Mouse (Mus musculus): Measurements from ENCODE around the gene Gm3336. TPM values are rescaled to one million over a fixed set of nuclear protein-coding genes. Genes with fewer than 3 reads are reported as not detected.

Gene Gm3336
- polyA plus RNA-seq, 1 experiment from 2014 or later = 2.8 TPM

GRCm38 (mm10) chr8:70703287-70703686 is 15.1 kb upstream of the Gm3336 start, which contains the start of gene Iqcn:
Gene Iqcn, plus strand, starts transcription at chr8:70703457.
- WGBS = 82% methylated on average over 3 of the region's 3 CpGs
- H3K9ac ChIP-seq (ENCODE audit: low read depth, low read length) = no peak within 1 kb of the TSS
- 0 out of 2 replicates have a peak within 1 kb of the TSS, but pooled peaks have one; percentile 61 for H3K4me2 ChIP-seq (replicated peaks; ENCODE audit: low read depth)
- peaks cover 8% of the 10 kb centered on the region for H3K4me1 ChIP-seq (replicated peaks; ENCODE audit: control insufficient read depth, insufficient read depth, low read length)
- ATAC-seq = no peak
- H3K27ac ChIP-seq (ENCODE audit: low read depth, low read length) = no peak within 1 kb of the TSS
- no peaks in the 10 kb centered on the region for H3K9me3 ChIP-seq (ENCODE audit: control insufficient read depth)
- H3K4me3 ChIP-seq (ENCODE audit: low read depth, low read length) = no peak within 1 kb of the TSS
- TF ChIP-seq CTCF (IDR thresholded peaks at IDR 0.05; ENCODE audit: low read depth) = no peak
- H3K27me3 ChIP-seq (replicated peaks; ENCODE audit: control insufficient read depth, insufficient read depth, low read length) = no peaks in the 10 kb centered on the region
- peaks cover 6% of the 10 kb centered on the region for H3K36me3 ChIP-seq (ENCODE audit: control insufficient read depth, insufficient read depth)

DNA sequence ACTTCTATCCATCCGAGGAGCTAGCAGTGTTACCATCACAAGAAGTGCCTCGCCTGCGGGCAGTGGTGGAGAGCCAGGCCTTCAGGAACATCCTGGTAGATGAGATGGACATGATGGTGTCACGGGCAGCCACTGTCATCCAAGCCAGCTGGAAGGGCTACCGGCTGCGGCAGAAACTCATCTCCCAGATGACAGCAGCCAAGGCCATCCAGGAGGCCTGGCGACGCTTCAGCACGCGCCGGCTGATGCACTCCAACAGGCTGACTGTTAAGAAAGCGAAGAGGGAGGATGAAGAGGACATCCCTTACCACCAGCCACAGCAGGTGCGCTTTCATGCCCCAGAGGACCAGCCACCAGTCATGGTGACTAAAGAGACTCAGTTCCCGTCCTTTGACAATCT is 10.1 kb upstream of the Gm3336 start:
- Histone ChIP-seq H3K4me1 (replicated peaks; ENCODE audit: control insufficient read depth, insufficient read depth, low read length) (no peaks in the 10 kb centered on the region), H3K4me2 (replicated peaks; ENCODE audit: low read depth) (no peak overlapping the region), H3K9me3 (ENCODE audit: control insufficient read depth) (no peaks in the 10 kb centered on the region), H3K9ac (ENCODE audit: low read depth, low read length) (no peak overlapping the region), H3K36me3 (ENCODE audit: control insufficient read depth, insufficient read depth) (no peaks in the 10 kb centered on the region; the same call in none of the 2 replicates), H3K27ac (ENCODE audit: low read depth, low read length) (no peak overlapping the region), H3K4me3 (ENCODE audit: low read depth, low read length) (no peak overlapping the region), H3K27me3 (replicated peaks; ENCODE audit: control insufficient read depth, insufficient read depth, low read length) (no peaks in the 10 kb centered on the region)
- TF ChIP-seq CTCF (IDR thresholded peaks at IDR 0.05; ENCODE audit: low read depth) = no peak
- WGBS = 88% methylated on average over 14 of the region's 14 CpGs
- no peak for ATAC-seq

- H3K36me3 ChIP-seq (ENCODE audit: control insufficient read depth, insufficient read depth) = no peaks in the 10 kb centered on the region
- no peak for ATAC-seq
- H3K9me3 ChIP-seq (ENCODE audit: control insufficient read depth) = no peaks in the 10 kb centered on the region
- no peak overlapping the region for H3K4me3 ChIP-seq (ENCODE audit: low read depth, low read length)
- no peaks in the 10 kb centered on the region for H3K4me1 ChIP-seq (replicated peaks; ENCODE audit: control insufficient read depth, insufficient read depth, low read length)
- H3K4me2 ChIP-seq (replicated peaks; ENCODE audit: low read depth) = no peak overlapping the region
- 91% methylated on average over 9 of the region's 9 CpGs for WGBS
- H3K9ac ChIP-seq (ENCODE audit: low read depth, low read length) = no peak overlapping the region
- no peaks in the 10 kb centered on the region for H3K27me3 ChIP-seq (replicated peaks; ENCODE audit: control insufficient read depth, insufficient read depth, low read length)
- no peak for TF ChIP-seq CTCF (IDR thresholded peaks at IDR 0.05; ENCODE audit: low read depth)
- H3K27ac ChIP-seq (ENCODE audit: low read depth, low read length) = no peak overlapping the region
These were observed 8.5 kb upstream of the Gm3336 start for GRCm38 (mm10) chr8:70709794-70710193.

GRCm38 (mm10) chr8:70710296-70710695 is 8.0 kb upstream of the Gm3336 start:
- no peak for ATAC-seq

DNA sequence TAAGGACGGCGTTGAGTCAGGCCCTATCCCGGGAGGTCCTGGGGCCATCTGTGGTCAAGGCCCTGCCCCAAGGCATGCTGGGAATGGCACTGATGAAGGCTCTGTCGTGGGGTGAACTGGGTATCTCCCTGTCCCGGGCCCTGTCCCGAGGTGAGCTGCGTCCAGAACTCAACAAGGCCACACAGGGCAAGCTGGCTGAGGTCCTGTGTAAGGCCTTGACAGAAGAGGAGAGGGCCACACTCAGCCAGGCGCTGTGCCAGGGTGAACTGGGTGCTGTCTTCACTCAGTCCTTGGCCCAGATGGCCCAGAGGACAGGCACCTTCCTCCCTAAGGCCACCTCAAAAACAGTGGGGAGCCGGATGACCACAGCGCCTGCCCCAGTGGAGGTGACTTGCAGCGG is 7.3 kb upstream of the Gm3336 start:
- Histone ChIP-seq H3K4me3 (ENCODE audit: low read depth, low read length) (no peak overlapping the region), H3K36me3 (ENCODE audit: control insufficient read depth, insufficient read depth) (no peaks in the 10 kb centered on the region), H3K27ac (ENCODE audit: low read depth, low read length) (no peak overlapping the region), H3K4me1 (replicated peaks; ENCODE audit: control insufficient read depth, insufficient read depth, low read length) (no peaks in the 10 kb centered on the region), H3K4me2 (replicated peaks; ENCODE audit: low read depth) (no peak overlapping the region), H3K9me3 (ENCODE audit: control insufficient read depth) (no peaks in the 10 kb centered on the region), H3K27me3 (replicated peaks; ENCODE audit: control insufficient read depth, insufficient read depth, low read length) (no peaks in the 10 kb centered on the region), H3K9ac (ENCODE audit: low read depth, low read length) (no peak overlapping the region)
- WGBS = 86% methylated on average over 11 of the region's 11 CpGs
- TF ChIP-seq CTCF (IDR thresholded peaks at IDR 0.05; ENCODE audit: low read depth) = no peak
- no peak for ATAC-seq

More at GRCm38 (mm10) chr8:70710296-70710695, 8.0 kb upstream of the Gm3336 start:
- Histone ChIP-seq H3K4me1 (replicated peaks; ENCODE audit: control insufficient read depth, insufficient read depth, low read length) (no peaks in the 10 kb centered on the region), H3K27ac (ENCODE audit: low read depth, low read length) (no peak overlapping the region), H3K9ac (ENCODE audit: low read depth, low read length) (no peak overlapping the region), H3K9me3 (ENCODE audit: control insufficient read depth) (no peaks in the 10 kb centered on the region), H3K4me2 (replicated peaks; ENCODE audit: low read depth) (no peak overlapping the region), H3K36me3 (ENCODE audit: control insufficient read depth, insufficient read depth) (no peaks in the 10 kb centered on the region), H3K27me3 (replicated peaks; ENCODE audit: control insufficient read depth, insufficient read depth, low read length) (no peaks in the 10 kb centered on the region), H3K4me3 (ENCODE audit: low read depth, low read length) (no peak overlapping the region)
- TF ChIP-seq CTCF (IDR thresholded peaks at IDR 0.05; ENCODE audit: low read depth) = no peak
- WGBS = 86% methylated on average over 1 of the region's 1 CpGs

DNA sequence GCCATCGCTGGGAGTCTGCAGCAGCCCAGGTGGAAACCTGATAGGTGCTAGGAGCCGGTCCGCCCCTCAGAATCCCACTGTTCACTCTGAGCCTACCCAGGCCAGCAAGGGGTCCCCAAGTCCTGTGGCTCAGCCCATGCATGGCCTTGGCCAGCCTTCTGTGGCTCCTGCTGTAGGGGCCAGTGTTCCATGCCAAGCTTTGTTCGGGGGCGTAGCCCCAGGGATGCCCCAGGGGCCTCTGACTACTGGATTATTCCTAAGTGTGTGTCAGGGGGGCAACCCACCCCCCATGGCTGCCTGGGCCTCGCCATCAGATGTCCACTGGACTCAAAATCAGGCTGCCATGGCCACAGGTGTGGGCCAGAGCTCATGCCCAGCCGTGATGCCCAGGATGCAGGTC is 4.4 kb upstream of the Gm3336 start:
- H3K4me1 ChIP-seq (replicated peaks; ENCODE audit: control insufficient read depth, insufficient read depth, low read length) = no peaks in the 10 kb centered on the region

DNA sequence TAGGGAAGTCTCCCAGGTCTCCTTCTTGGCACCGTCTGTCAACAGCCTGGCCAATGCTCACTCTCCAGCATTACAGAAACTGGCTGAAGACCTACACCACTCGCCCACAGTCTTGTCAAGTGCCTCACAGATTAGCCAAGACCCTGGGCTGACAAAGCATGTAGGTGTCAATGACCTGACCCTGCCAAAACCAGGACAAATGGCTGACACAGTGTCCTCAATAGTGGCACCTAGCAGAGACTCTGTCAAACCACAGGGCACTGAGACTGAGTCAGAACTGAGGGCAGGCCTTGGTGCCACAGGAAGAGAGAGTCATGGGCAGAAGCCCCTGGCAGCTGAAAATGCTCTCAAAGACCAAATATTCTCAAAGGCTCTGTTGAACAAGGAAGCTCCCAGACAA is 3.3 kb upstream of the Gm3336 start:
- Histone ChIP-seq H3K4me3 (ENCODE audit: low read depth, low read length) (no peak overlapping the region), H3K36me3 (ENCODE audit: control insufficient read depth, insufficient read depth) (no peaks in the 10 kb centered on the region; the same call in 1 of the 2 replicates), H3K4me1 (replicated peaks; ENCODE audit: control insufficient read depth, insufficient read depth, low read length) (no peaks in the 10 kb centered on the region), H3K9ac (ENCODE audit: low read depth, low read length) (no peak overlapping the region), H3K27me3 (replicated peaks; ENCODE audit: control insufficient read depth, insufficient read depth, low read length) (no peaks in the 10 kb centered on the region), H3K4me2 (replicated peaks; ENCODE audit: low read depth) (no peak overlapping the region), H3K9me3 (ENCODE audit: control insufficient read depth) (no peaks in the 10 kb centered on the region), H3K27ac (ENCODE audit: low read depth, low read length) (no peak overlapping the region)
- TF ChIP-seq CTCF (IDR thresholded peaks at IDR 0.05; ENCODE audit: low read depth) = no peak
- 70% methylated on average over 2 of the region's 2 CpGs for WGBS
- ATAC-seq = no peak

More for the DNA sequence above, 4.4 kb upstream of the Gm3336 start:
- Histone ChIP-seq H3K27ac (ENCODE audit: low read depth, low read length) (no peak overlapping the region), H3K4me3 (ENCODE audit: low read depth, low read length) (no peak overlapping the region), H3K9ac (ENCODE audit: low read depth, low read length) (no peak overlapping the region), H3K9me3 (ENCODE audit: control insufficient read depth) (no peaks in the 10 kb centered on the region), H3K4me2 (replicated peaks; ENCODE audit: low read depth) (no peak overlapping the region), H3K36me3 (ENCODE audit: control insufficient read depth, insufficient read depth) (no peaks in the 10 kb centered on the region; the same call in 1 of the 2 replicates), H3K27me3 (replicated peaks; ENCODE audit: control insufficient read depth, insufficient read depth, low read length) (no peaks in the 10 kb centered on the region)
- no peak for TF ChIP-seq CTCF (IDR thresholded peaks at IDR 0.05; ENCODE audit: low read depth)
- ATAC-seq = no peak
- WGBS = 77% methylated on average over 7 of the region's 7 CpGs
